Mouse (Mus musculus): ENCODE results near the gene Phka1.

Phka1 gene

DNA sequence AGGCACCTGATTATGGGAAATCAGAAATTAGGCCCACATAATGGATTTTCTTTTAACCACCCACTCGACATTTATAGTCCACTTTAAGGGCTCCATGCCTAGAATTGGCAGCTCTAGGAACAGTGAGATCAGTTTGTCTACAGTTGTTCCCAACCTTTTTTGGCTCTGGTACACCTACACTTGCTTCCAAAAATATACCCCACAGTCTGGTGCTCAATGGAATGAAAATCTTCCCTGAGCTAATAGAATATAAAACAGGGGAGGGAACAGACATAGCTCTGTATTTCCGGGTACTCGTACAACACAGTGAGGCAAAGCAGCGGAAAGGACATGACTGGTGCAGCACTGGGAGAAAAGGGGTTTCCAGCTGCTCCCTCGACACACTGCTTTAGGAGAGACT is 168.5 kb downstream of the Phka1 start:
- ATAC-seq (ENCODE audit: low TSS enrichment), result peak; percentile 95
